Mouse (Mus musculus) small intestine, adult 2 months (tissue): ENCODE measurements around the gene Ptgfrn.

Experiments used
- CTCF ChIP-seq: fragments of 200-500 bp; IDR thresholded peaks from 2 replicates; pipeline ENCODE4 v1.5.1; 2012; ENCODE audit warnings: low read depth, mild to moderate bottlenecking, control low read depth, inconsistent platforms, low read length, moderate library complexity, mixed read lengths; ENCODE audit not compliant: insufficient replicate concordance, insufficient read length; ENCODE audit errors: extremely low read depth
- POLR2A ChIP-seq: fragments of 200-500 bp; IDR thresholded peaks from 2 replicates; pipeline ENCODE4 v1.6.1; 2012; ENCODE audit warnings: low read depth, mild to moderate bottlenecking, control low read depth, inconsistent platforms, low read length, moderate library complexity

GRCm38 (mm10) chr3:101130526-101130925 is 20.4 kb upstream of the Ptgfrn start:
- TF ChIP-seq POLR2A, result no peak
- TF ChIP-seq CTCF, result no peak
